Mouse (Mus musculus): ENCODE data around the gene Son. TPM values are rescaled to one million over a fixed set of nuclear protein-coding genes. Genes with fewer than 3 reads are reported as not detected.
A peak's percentile ranks its signal among the peaks of the same experiment; 100 is the strongest.

The Son gene
- polyA plus RNA-seq, 1 experiment, result 192 TPM

DNA sequence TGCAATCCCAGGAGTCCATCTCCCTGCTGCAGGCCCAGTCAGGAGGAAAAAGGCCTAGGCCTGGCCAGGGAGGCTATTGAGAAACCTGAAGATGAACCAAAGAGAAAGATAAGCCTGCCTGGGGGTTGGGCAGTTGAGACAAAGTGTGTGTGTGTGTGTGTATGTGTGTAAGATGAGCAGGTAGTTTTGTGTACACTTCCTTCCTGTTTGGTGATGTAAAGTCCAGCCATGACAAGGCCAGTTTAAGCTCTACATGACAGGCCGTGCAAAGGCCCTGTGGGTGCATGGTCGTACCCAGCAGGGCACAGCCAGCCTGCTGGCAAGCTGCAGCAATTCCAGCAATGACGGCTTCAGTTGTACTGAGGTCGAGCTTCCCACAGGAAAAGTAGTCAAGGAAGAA is 17.6 kb upstream of the Son start:
- Histone ChIP-seq H3K27ac (ENCODE audit: insufficient read depth, low read length) (no peak overlapping the region), H3K4me1 (ENCODE audit: control insufficient read depth, insufficient read depth, low read length) (no peaks in the 10 kb centered on the region), H3K27me3 (ENCODE audit: control insufficient read depth, insufficient read depth, low read length, poor library complexity, severe bottlenecking) (no peaks in the 10 kb centered on the region), H3K9ac (ENCODE audit: low read depth, poor library complexity, severe bottlenecking) (no peak overlapping the region), H3K36me3 (ENCODE audit: control insufficient read depth, insufficient read depth, low read length, poor library complexity, severe bottlenecking) (peaks cover 78% of the 10 kb centered on the region), H3K9me3 (replicated peaks; ENCODE audit: control insufficient read depth, insufficient read depth, low read length, poor library complexity, severe bottlenecking) (no peaks in the 10 kb centered on the region), H3K4me3 (ENCODE audit: low read depth, low read length) (no peak overlapping the region)
- TF ChIP-seq CTCF (IDR thresholded peaks at IDR 0.05; ENCODE audit: low read depth, low read length) (no peak), EP300 (IDR thresholded peaks at IDR 0.05; ENCODE audit: insufficient read depth, low read depth, low read length) (no peak), POLR2A (IDR thresholded peaks at IDR 0.05; ENCODE audit: insufficient read depth, low read length) (no peak)

GRCm38 (mm10) chr16:91630584-91630983 is 16.7 kb upstream of the Son start:
- Histone ChIP-seq H3K27ac (ENCODE audit: insufficient read depth, low read length) (0 out of 2 replicates have a peak overlapping the region, but pooled peaks have one; percentile 27), H3K9ac (ENCODE audit: low read depth, poor library complexity, severe bottlenecking) (no peak overlapping the region), H3K36me3 (ENCODE audit: control insufficient read depth, insufficient read depth, low read length, poor library complexity, severe bottlenecking) (peaks cover 75% of the 10 kb centered on the region), H3K9me3 (replicated peaks; ENCODE audit: control insufficient read depth, insufficient read depth, low read length, poor library complexity, severe bottlenecking) (no peaks in the 10 kb centered on the region), H3K4me1 (ENCODE audit: control insufficient read depth, insufficient read depth, low read length) (no peaks in the 10 kb centered on the region), H3K4me3 (ENCODE audit: low read depth, low read length) (no peak overlapping the region), H3K27me3 (ENCODE audit: control insufficient read depth, insufficient read depth, low read length, poor library complexity, severe bottlenecking) (no peaks in the 10 kb centered on the region)
- no peak for TF ChIP-seq POLR2A (IDR thresholded peaks at IDR 0.05; ENCODE audit: insufficient read depth, low read length)
- no peak for TF ChIP-seq CTCF (IDR thresholded peaks at IDR 0.05; ENCODE audit: low read depth, low read length)
- no peak for TF ChIP-seq EP300 (IDR thresholded peaks at IDR 0.05; ENCODE audit: insufficient read depth, low read depth, low read length)

DNA sequence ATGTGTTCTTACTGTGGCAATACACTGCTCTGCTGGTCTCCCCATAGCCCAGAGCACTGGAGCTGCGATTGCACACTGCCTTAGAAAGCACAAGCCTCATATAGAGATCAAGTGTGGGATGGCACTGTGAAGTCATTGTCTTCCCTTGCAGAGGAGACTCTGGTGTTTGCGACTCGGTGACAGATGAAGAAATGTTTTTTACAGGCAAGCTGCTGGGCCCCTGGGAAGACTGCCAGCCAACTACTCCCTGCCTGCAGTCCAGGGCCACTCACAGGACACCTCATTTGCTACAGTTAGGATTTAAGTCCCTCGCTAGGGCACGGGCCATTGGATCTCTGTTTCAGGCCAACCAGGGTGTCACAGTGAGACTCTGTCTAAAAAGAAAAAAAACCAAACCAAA is 14.9 kb upstream of the Son start:
- no peak for TF ChIP-seq CTCF (IDR thresholded peaks at IDR 0.05; ENCODE audit: low read depth, low read length)
- no peak for TF ChIP-seq POLR2A (IDR thresholded peaks at IDR 0.05; ENCODE audit: insufficient read depth, low read length)
- no peak for TF ChIP-seq EP300 (IDR thresholded peaks at IDR 0.05; ENCODE audit: insufficient read depth, low read depth, low read length)
- Histone ChIP-seq H3K9me3 (replicated peaks; ENCODE audit: control insufficient read depth, insufficient read depth, low read length, poor library complexity, severe bottlenecking) (no peaks in the 10 kb centered on the region), H3K27me3 (ENCODE audit: control insufficient read depth, insufficient read depth, low read length, poor library complexity, severe bottlenecking) (no peaks in the 10 kb centered on the region), H3K27ac (ENCODE audit: insufficient read depth, low read length) (no peak overlapping the region), H3K9ac (ENCODE audit: low read depth, poor library complexity, severe bottlenecking) (no peak overlapping the region), H3K4me3 (ENCODE audit: low read depth, low read length) (no peak overlapping the region), H3K4me1 (ENCODE audit: control insufficient read depth, insufficient read depth, low read length) (no peaks in the 10 kb centered on the region), H3K36me3 (ENCODE audit: control insufficient read depth, insufficient read depth, low read length, poor library complexity, severe bottlenecking) (peaks cover 78% of the 10 kb centered on the region)

DNA sequence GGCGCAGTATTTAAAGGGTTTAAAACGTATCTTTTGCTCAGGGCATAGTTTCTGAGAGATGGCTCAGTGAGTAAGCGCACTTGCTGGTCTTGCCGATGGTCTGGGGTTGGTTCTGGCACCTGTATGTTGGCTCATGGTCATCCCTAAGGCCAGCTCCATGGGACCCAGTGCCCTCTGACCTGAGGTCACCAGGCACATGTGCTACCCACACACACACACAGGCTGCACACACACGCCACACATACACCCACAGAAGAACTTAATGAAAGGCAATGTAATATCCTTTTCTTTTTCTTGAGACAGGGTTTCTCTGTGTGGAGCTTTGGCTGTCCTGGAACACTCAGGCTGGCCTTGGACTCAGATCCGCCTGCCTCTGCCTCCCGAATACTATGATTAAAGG is 14.4 kb upstream of the Son start:
- H3K27me3 ChIP-seq (ENCODE audit: control insufficient read depth, insufficient read depth, low read length, poor library complexity, severe bottlenecking), result no peaks in the 10 kb centered on the region
- no peaks in the 10 kb centered on the region for H3K9me3 ChIP-seq (replicated peaks; ENCODE audit: control insufficient read depth, insufficient read depth, low read length, poor library complexity, severe bottlenecking)
- H3K27ac ChIP-seq (ENCODE audit: insufficient read depth, low read length), result no peak overlapping the region
- no peak overlapping the region for H3K9ac ChIP-seq (ENCODE audit: low read depth, poor library complexity, severe bottlenecking)
- H3K36me3 ChIP-seq (ENCODE audit: control insufficient read depth, insufficient read depth, low read length, poor library complexity, severe bottlenecking), result peaks cover 79% of the 10 kb centered on the region
- no peak overlapping the region for H3K4me3 ChIP-seq (ENCODE audit: low read depth, low read length)
- H3K4me1 ChIP-seq (ENCODE audit: control insufficient read depth, insufficient read depth, low read length), result no peaks in the 10 kb centered on the region
- no peak for TF ChIP-seq EP300 (IDR thresholded peaks at IDR 0.05; ENCODE audit: insufficient read depth, low read depth, low read length)
- TF ChIP-seq POLR2A (IDR thresholded peaks at IDR 0.05; ENCODE audit: insufficient read depth, low read length), result no peak
- TF ChIP-seq CTCF (IDR thresholded peaks at IDR 0.05; ENCODE audit: low read depth, low read length), result no peak

DNA sequence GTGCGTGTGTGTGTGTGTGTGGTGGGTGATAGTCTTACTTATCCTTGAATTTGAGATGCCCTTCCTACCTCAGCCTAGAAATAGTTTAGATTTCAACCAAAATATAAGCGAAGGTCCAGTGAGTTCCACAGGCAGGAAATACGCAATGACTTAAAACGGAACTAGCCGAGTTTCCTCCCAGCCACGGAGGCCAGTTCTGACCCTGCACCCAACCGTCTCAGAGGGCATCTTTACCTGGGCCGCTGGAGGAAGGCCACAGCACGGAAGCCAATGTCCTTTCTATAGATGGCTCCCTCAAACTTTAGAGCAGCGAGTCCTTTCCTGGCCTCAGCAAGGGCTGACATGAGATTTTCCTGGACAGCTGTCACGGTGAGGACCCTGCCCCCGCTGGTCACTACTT is 13.7 kb upstream of the Son start:
- no peaks in the 10 kb centered on the region for H3K27me3 ChIP-seq (ENCODE audit: control insufficient read depth, insufficient read depth, low read length, poor library complexity, severe bottlenecking)
- no peaks in the 10 kb centered on the region for H3K4me1 ChIP-seq (ENCODE audit: control insufficient read depth, insufficient read depth, low read length)
- no peak overlapping the region for H3K9ac ChIP-seq (ENCODE audit: low read depth, poor library complexity, severe bottlenecking)
- H3K27ac ChIP-seq (ENCODE audit: insufficient read depth, low read length), result no peak overlapping the region
- no peaks in the 10 kb centered on the region for H3K9me3 ChIP-seq (replicated peaks; ENCODE audit: control insufficient read depth, insufficient read depth, low read length, poor library complexity, severe bottlenecking)
- peaks cover 79% of the 10 kb centered on the region for H3K36me3 ChIP-seq (ENCODE audit: control insufficient read depth, insufficient read depth, low read length, poor library complexity, severe bottlenecking)
- H3K4me3 ChIP-seq (ENCODE audit: low read depth, low read length), result no peak overlapping the region
- TF ChIP-seq CTCF (IDR thresholded peaks at IDR 0.05; ENCODE audit: low read depth, low read length) (no peak), POLR2A (IDR thresholded peaks at IDR 0.05; ENCODE audit: insufficient read depth, low read length) (no peak), EP300 (IDR thresholded peaks at IDR 0.05; ENCODE audit: insufficient read depth, low read depth, low read length) (no peak)

DNA sequence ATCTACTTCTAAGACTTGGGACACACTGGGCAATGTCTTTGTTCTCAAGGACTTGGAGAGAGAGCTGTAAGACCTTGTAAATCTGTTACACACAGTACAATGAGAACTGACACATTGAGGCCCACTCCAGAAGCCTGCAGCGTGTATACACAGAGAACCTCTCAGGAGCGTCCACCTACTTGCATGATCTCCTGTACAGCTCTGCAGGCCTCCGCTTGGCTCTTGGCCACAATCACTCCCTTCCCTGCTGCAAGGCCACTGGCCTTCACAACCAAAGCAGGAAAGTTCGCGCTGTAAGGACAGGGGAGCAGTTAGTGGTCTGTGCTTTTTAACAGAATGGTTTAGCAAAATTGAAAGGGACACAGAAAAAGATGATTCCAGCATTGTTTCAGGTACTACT is 8.1 kb upstream of the Son start:
- H3K27me3 ChIP-seq (ENCODE audit: control insufficient read depth, insufficient read depth, low read length, poor library complexity, severe bottlenecking), result no peaks in the 10 kb centered on the region
- H3K9ac ChIP-seq (ENCODE audit: low read depth, poor library complexity, severe bottlenecking), result no peak overlapping the region
- TF ChIP-seq POLR2A (IDR thresholded peaks at IDR 0.05; ENCODE audit: insufficient read depth, low read length) (no peak), CTCF (IDR thresholded peaks at IDR 0.05; ENCODE audit: low read depth, low read length) (no peak), EP300 (IDR thresholded peaks at IDR 0.05; ENCODE audit: insufficient read depth, low read depth, low read length) (no peak)
- no peak overlapping the region for H3K4me3 ChIP-seq (ENCODE audit: low read depth, low read length)
- H3K27ac ChIP-seq (ENCODE audit: insufficient read depth, low read length), result no peak overlapping the region
- H3K4me1 ChIP-seq (ENCODE audit: control insufficient read depth, insufficient read depth, low read length), result no peaks in the 10 kb centered on the region
- no peaks in the 10 kb centered on the region for H3K9me3 ChIP-seq (replicated peaks; ENCODE audit: control insufficient read depth, insufficient read depth, low read length, poor library complexity, severe bottlenecking)
- H3K36me3 ChIP-seq (ENCODE audit: control insufficient read depth, insufficient read depth, low read length, poor library complexity, severe bottlenecking), result peaks cover 81% of the 10 kb centered on the region
